Mouse (Mus musculus): Measurements from ENCODE around the gene Sgsm1.

DNA sequence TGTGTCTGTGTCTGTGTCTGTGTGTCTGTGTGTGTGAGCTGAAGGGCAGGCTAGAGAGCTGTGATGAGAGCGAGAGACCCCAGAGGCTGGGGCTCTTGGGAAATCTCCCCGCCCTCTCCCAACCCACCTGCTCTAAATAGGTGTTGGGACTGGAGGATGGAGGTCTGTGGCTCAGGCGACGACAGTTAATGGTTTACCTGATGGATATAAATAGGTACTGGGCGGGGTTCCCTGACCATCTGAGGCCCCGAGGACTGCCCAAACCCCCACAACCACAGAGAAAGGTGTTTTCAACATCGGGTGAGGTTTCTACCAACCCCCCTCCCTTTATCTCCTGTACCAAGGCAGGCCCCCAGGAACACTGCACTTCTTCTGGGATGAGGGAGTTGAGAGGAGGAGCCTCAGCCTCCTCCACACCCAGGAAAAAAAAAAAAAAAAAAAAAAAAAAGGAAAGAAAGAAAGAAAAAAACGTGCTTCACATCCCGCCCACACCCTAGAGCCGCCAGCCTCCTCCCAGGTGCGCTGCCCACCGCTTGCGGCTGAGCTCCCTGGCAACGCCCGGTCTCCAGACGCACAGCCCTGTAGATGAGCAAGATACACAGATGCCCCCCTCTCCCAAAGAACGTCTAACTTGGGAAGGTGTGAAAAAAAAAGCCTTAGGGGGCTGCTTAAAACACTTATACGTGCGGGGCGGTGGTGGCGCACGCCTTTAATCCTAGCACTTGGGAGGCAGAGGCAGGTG is 10.3 kb downstream of the Sgsm1 start:
- TF ChIP-seq CTCF (IDR thresholded peaks at IDR 0.05; ENCODE audit: borderline replicate concordance, insufficient read depth, low read length) (no peak), POLR2A (IDR thresholded peaks at IDR 0.05; ENCODE audit: low read depth, low read length) (no peak)
